Mouse (Mus musculus) liver, adult 2 months (tissue): ENCODE results near the gene Sephs1. TPM values are rescaled to one million over a fixed set of nuclear protein-coding genes. Genes with fewer than 3 reads are reported as not detected.
A peak's percentile ranks its signal among the peaks of the same experiment; 100 is the strongest.

Source experiments
- DNase-seq: peaks from one replicate; pipeline ENCODE4 v3.0.0-alpha.2; 2011; ENCODE audit warnings: low read depth, low spot score; ENCODE audit errors: extremely low read depth
- H3K27ac ChIP-seq: fragments of 200-500 bp; replicated peaks from 2 replicates; pipeline ENCODE4 v1.5.1; 2012; ENCODE audit warnings: low read depth, mild to moderate bottlenecking, control low read depth, inconsistent platforms, low read length; ENCODE audit not compliant: insufficient read depth
- H3K27me3 ChIP-seq: fragments of 200-500 bp; 2 replicates; pipeline ENCODE4 v1.6.1; 2012; ENCODE audit warnings: mild to moderate bottlenecking, moderate library complexity, low read length, inconsistent platforms; ENCODE audit not compliant: control insufficient read depth, insufficient read depth
- H3K36me3 ChIP-seq: fragments of 200-500 bp; 2 replicates; pipeline ENCODE4 v1.6.1; 2012; ENCODE audit warnings: low read length, inconsistent platforms; ENCODE audit not compliant: control insufficient read depth, insufficient read depth
- H3K4me1 ChIP-seq: fragments of 200-500 bp; 2 replicates; pipeline ENCODE4 v1.6.1; 2011; ENCODE audit warnings: low read length; ENCODE audit not compliant: control insufficient read depth, insufficient read depth
- H3K4me3 ChIP-seq: fragments of 200-500 bp; 2 replicates; pipeline ENCODE4 v1.5.1; 2011; ENCODE audit warnings: low read depth, mild to moderate bottlenecking, control low read depth, low read length, moderate library complexity; ENCODE audit not compliant: insufficient read depth
- H3K79me2 ChIP-seq: fragments of 200-500 bp; 2 replicates; pipeline ENCODE4 v1.6.1; 2012; ENCODE audit warnings: inconsistent platforms, mild to moderate bottlenecking, low read length, moderate library complexity; ENCODE audit not compliant: control insufficient read depth, insufficient read depth
- H3K9ac ChIP-seq: fragments of 200-500 bp; 2 replicates; pipeline ENCODE4 v1.6.1; 2012; ENCODE audit warnings: low read depth, mild to moderate bottlenecking, control low read depth, inconsistent platforms, low read length
- CTCF ChIP-seq: fragments of 200-500 bp; IDR thresholded peaks from 2 replicates; pipeline ENCODE4 v1.5.1; 2011; ENCODE audit warnings: low read depth, low read length, control low read depth
- POLR2A ChIP-seq: fragments of 200-500 bp; IDR thresholded peaks from 2 replicates; pipeline ENCODE4 v1.6.1; 2011; ENCODE audit warnings: low read length, control low read depth; ENCODE audit not compliant: insufficient read depth; ENCODE audit errors: extremely low read depth
- WGBS: fragments of 180-500 bp; shearing (Covaris S2); methylation state at CpG from one replicate; pipeline ENCODE4 v1.1.7; 2018; 5-methylcytosine and 5-hydroxymethylcytosine counted together
- polyA plus RNA-seq: library from polyadenylated mRNA; depleted of rRNA; stranded (reverse); fragments of >200 nt; gene quantifications from 2 replicates; pipeline ENCODE4 v1.2.3, GENCODE M21; 2012
- total RNA-seq: library from RNA; depleted of rRNA; stranded (reverse); fragments of >200 nt; gene quantifications from 2 replicates; pipeline ENCODE4 v1.2.3, GENCODE M21; 2014

Gene Sephs1
- total and polyA plus RNA-seq, 2 experiments, result 13.8 to 16.2 TPM

GRCm38 (mm10) chr2:4864008-4864816 lies 17.2 kb upstream of the Sephs1 start:
- DNase-seq, result peak; percentile 45
- Histone ChIP-seq H3K27me3 (no peaks in the 10 kb centered on the region), H3K4me3 (no peak overlapping the region), H3K79me2 (no peaks in the 10 kb centered on the region), H3K36me3 (no peaks in the 10 kb centered on the region), H3K4me1 (no peaks in the 10 kb centered on the region), H3K9ac (no peak overlapping the region), H3K27ac (no peak overlapping the region)
- TF ChIP-seq CTCF, result peak; percentile 68
- TF ChIP-seq POLR2A, result no peak
- WGBS, result 17% methylated on average over 7 of the region's 7 CpGs

- Histone ChIP-seq H3K4me1 (no peaks in the 10 kb centered on the region), H3K79me2 (no peaks in the 10 kb centered on the region), H3K4me3 (no peak overlapping the region), H3K36me3 (no peaks in the 10 kb centered on the region), H3K27ac (no peak overlapping the region), H3K9ac (no peak overlapping the region), H3K27me3 (no peaks in the 10 kb centered on the region)
- 47% methylated on average over 9 of the region's 9 CpGs for WGBS
- TF ChIP-seq POLR2A (no peak), CTCF (no peak)
- no peak for DNase-seq
Observed at GRCm38 (mm10) chr2:4864817-4865296, 16.5 kb upstream of the Sephs1 start.

GRCm38 (mm10) chr2:4868028-4868725 lies 13.2 kb upstream of the Sephs1 start:
- Histone ChIP-seq H3K9ac (no peak overlapping the region), H3K27ac (no peak overlapping the region), H3K27me3 (no peaks in the 10 kb centered on the region), H3K36me3 (no peaks in the 10 kb centered on the region), H3K4me3 (no peak overlapping the region), H3K79me2 (no peaks in the 10 kb centered on the region), H3K4me1 (peaks cover under 1% of the 10 kb centered on the region; the same call in 1 of the 2 replicates)
- no peak for TF ChIP-seq CTCF
- no peak for TF ChIP-seq POLR2A
- 85% methylated on average over 12 of the region's 12 CpGs for WGBS
- no peak for DNase-seq

- WGBS, result 75% methylated on average over 9 of the region's 9 CpGs
- H3K27ac ChIP-seq, result no peak overlapping the region
- no peak overlapping the region for H3K9ac ChIP-seq
- no peak for DNase-seq
- no peak overlapping the region for H3K4me3 ChIP-seq
- H3K4me1 ChIP-seq, result peaks cover 6% of the 10 kb centered on the region
- no peaks in the 10 kb centered on the region for H3K36me3 ChIP-seq
- no peaks in the 10 kb centered on the region for H3K27me3 ChIP-seq
- no peaks in the 10 kb centered on the region for H3K79me2 ChIP-seq
- no peak for TF ChIP-seq POLR2A
- TF ChIP-seq CTCF, result no peak
Observed at GRCm38 (mm10) chr2:4872740-4873139, 8.6 kb upstream of the Sephs1 start.

GRCm38 (mm10) chr2:4873331-4873730 lies 8.0 kb upstream of the Sephs1 start:
- peak; percentile 47 for DNase-seq
- H3K27me3 ChIP-seq, result no peaks in the 10 kb centered on the region
- 25% methylated on average over 6 of the region's 6 CpGs for WGBS

GRCm38 (mm10) chr2:4875090-4875489 lies 6.3 kb upstream of the Sephs1 start:
- Histone ChIP-seq H3K27ac (no peak overlapping the region), H3K4me3 (no peak overlapping the region), H3K79me2 (no peaks in the 10 kb centered on the region), H3K9ac (no peak overlapping the region), H3K36me3 (no peaks in the 10 kb centered on the region), H3K27me3 (no peaks in the 10 kb centered on the region), H3K4me1 (peaks cover 6% of the 10 kb centered on the region)
- DNase-seq, result no peak
- 61% methylated on average over 1 of the region's 1 CpGs for WGBS
- no peak for TF ChIP-seq POLR2A
- TF ChIP-seq CTCF, result no peak

More at GRCm38 (mm10) chr2:4873331-4873730, 8.0 kb upstream of the Sephs1 start:
- Histone ChIP-seq H3K36me3 (no peaks in the 10 kb centered on the region), H3K79me2 (no peaks in the 10 kb centered on the region), H3K4me3 (no peak overlapping the region), H3K27ac (no peak overlapping the region), H3K9ac (no peak overlapping the region), H3K4me1 (peaks cover 6% of the 10 kb centered on the region)
- TF ChIP-seq CTCF, result no peak
- no peak for TF ChIP-seq POLR2A
